Mouse (Mus musculus): Measurements from ENCODE around the gene Otop2. TPM values are rescaled to one million over a fixed set of nuclear protein-coding genes. Genes with fewer than 3 reads are reported as not detected.

Gene Otop2
- polyA plus RNA-seq, 1 experiment from 2014 or later = not detected

Other genes starting within 250 kb of the Otop2 start
- gene Cd300e, start 245.0 kb upstream of the Otop2 start, polyA plus RNA-seq (2016; fragmentation: Nextera tagmentation; extraction: Ambion mirVana) = not detected in 2 replicates
- 1.2 and 2.2 TPM in 2 replicates for gene Rab37, start 215.7 kb upstream of the Otop2 start, polyA plus RNA-seq (2016; fragmentation: Nextera tagmentation; extraction: Ambion mirVana)
- gene Cd300lf, start 173.2 kb upstream of the Otop2 start, polyA plus RNA-seq (2016; fragmentation: Nextera tagmentation; extraction: Ambion mirVana) = 0.19 TPM in 1 of 2 replicates, not detected in the other
- 39.2 and 42.5 TPM in 2 replicates for gene Slc9a3r1, start 143.8 kb upstream of the Otop2 start, polyA plus RNA-seq (2016; fragmentation: Nextera tagmentation; extraction: Ambion mirVana)
- 10.1 and 10.3 TPM in 2 replicates for gene Tmem104, start 119.7 kb upstream of the Otop2 start, polyA plus RNA-seq (2016; fragmentation: Nextera tagmentation; extraction: Ambion mirVana)
- 18.2 and 18.4 TPM in 2 replicates for gene Nat9, start 119.3 kb upstream of the Otop2 start, polyA plus RNA-seq (2016; fragmentation: Nextera tagmentation; extraction: Ambion mirVana)
- gene Grin2c, start 39.9 kb upstream of the Otop2 start, polyA plus RNA-seq (2016; fragmentation: Nextera tagmentation; extraction: Ambion mirVana) = 0.06 and 0.07 TPM in 2 replicates
- 17.6 and 18.1 TPM in 2 replicates for gene Fdxr, start 30.1 kb upstream of the Otop2 start, polyA plus RNA-seq (2016; fragmentation: Nextera tagmentation; extraction: Ambion mirVana)
- 0.27 and 0.62 TPM in 2 replicates for gene Fads6, start 9.5 kb upstream of the Otop2 start, polyA plus RNA-seq (2016; fragmentation: Nextera tagmentation; extraction: Ambion mirVana)
- 0.04 TPM in 2 replicates for gene Ush1g, start 14.9 kb downstream of the Otop2 start, polyA plus RNA-seq (2016; fragmentation: Nextera tagmentation; extraction: Ambion mirVana)
- gene Otop3, start 27.6 kb downstream of the Otop2 start, polyA plus RNA-seq (2016; fragmentation: Nextera tagmentation; extraction: Ambion mirVana) = not detected in 2 replicates
- gene Hid1, start 60.6 kb downstream of the Otop2 start, polyA plus RNA-seq (2016; fragmentation: Nextera tagmentation; extraction: Ambion mirVana) = 8.6 and 9.6 TPM in 2 replicates
- gene Cdr2l, start 74.8 kb downstream of the Otop2 start, polyA plus RNA-seq (2016; fragmentation: Nextera tagmentation; extraction: Ambion mirVana) = 15.6 and 16.4 TPM in 2 replicates
- gene Mrpl58, start 96.6 kb downstream of the Otop2 start, polyA plus RNA-seq (2016; fragmentation: Nextera tagmentation; extraction: Ambion mirVana) = 221 and 228 TPM in 2 replicates
- gene Atp5h, start 112.8 kb downstream of the Otop2 start, polyA plus RNA-seq (2016; fragmentation: Nextera tagmentation; extraction: Ambion mirVana) = 880 and 890 TPM in 2 replicates
- gene Kctd2, start 113.0 kb downstream of the Otop2 start, polyA plus RNA-seq (2016; fragmentation: Nextera tagmentation; extraction: Ambion mirVana) = 14.8 and 17.3 TPM in 2 replicates
- 0.15 TPM in 1 of 2 replicates, not detected in the other for gene Trim80, start 133.4 kb downstream of the Otop2 start, polyA plus RNA-seq (2016; fragmentation: Nextera tagmentation; extraction: Ambion mirVana)
- 0.28 and 0.34 TPM in 2 replicates for gene Slc16a5, start 155.3 kb downstream of the Otop2 start, polyA plus RNA-seq (2016; fragmentation: Nextera tagmentation; extraction: Ambion mirVana)
- 9.0 and 9.9 TPM in 2 replicates for gene Armc7, start 168.5 kb downstream of the Otop2 start, polyA plus RNA-seq (2016; fragmentation: Nextera tagmentation; extraction: Ambion mirVana)
- gene Nt5c, start 184.7 kb downstream of the Otop2 start, polyA plus RNA-seq (2016; fragmentation: Nextera tagmentation; extraction: Ambion mirVana) = 90.9 and 92.2 TPM in 2 replicates
- 592 and 614 TPM in 2 replicates for gene Jpt1, start 207.2 kb downstream of the Otop2 start, polyA plus RNA-seq (2016; fragmentation: Nextera tagmentation; extraction: Ambion mirVana)
- gene Sumo2, start 229.1 kb downstream of the Otop2 start, polyA plus RNA-seq (2016; fragmentation: Nextera tagmentation; extraction: Ambion mirVana) = 1,425 and 1,473 TPM in 2 replicates